Mouse (Mus musculus) colon, adult 2 months (tissue): ENCODE results near the gene Gabbr2. TPM values are rescaled to one million over a fixed set of nuclear protein-coding genes. Genes with fewer than 3 reads are reported as not detected.

Experiments used
- polyA plus RNA-seq: library from polyadenylated mRNA; depleted of rRNA; stranded (reverse); fragments of >200 nt; gene quantifications from 2 replicates; pipeline ENCODE4 v1.2.3, GENCODE M21; 2012; rRNA removed

Gene Gabbr2
- polyA plus RNA-seq, result 0.03 and 0.12 TPM in 2 replicates

GRCm38 (mm10) chr4:46991016-46991958, at the start of gene Gabbr2:
Gene Gabbr2 (minus strand): TSS chr4:46991873.

GRCm38 (mm10) chr4:46650086-46650753, 341.5 kb downstream of the Gabbr2 start, which contains the start of gene Tbc1d2:
Gene Tbc1d2 (minus strand): TSS chr4:46650209.

Other genes with a start within 250 kb of the Gabbr2 start
- 11.5 and 12.5 TPM in 2 replicates for gene Anks6, start 65.6 kb upstream of the Gabbr2 start, polyA plus RNA-seq
- gene Galnt12, start 100.0 kb upstream of the Gabbr2 start, polyA plus RNA-seq, result 111 and 121 TPM in 2 replicates
- gene Col15a1, start 216.3 kb upstream of the Gabbr2 start, polyA plus RNA-seq, result 32.9 and 41.1 TPM in 2 replicates